Mouse (Mus musculus): ENCODE results near the gene Tango6. TPM values are rescaled to one million over a fixed set of nuclear protein-coding genes. Genes with fewer than 3 reads are reported as not detected.
A peak's percentile ranks its signal among the peaks of the same experiment; 100 is the strongest.
"Not testable (repeated sequence)": the region's sequence is repeated elsewhere in the genome, so short reads cannot be mapped to it uniquely, and the experiment has no call there.

The Tango6 gene
- polyA plus RNA-seq, 1 experiment from 2014 or later: 7.1 TPM

- Histone ChIP-seq H3K4me1 (ENCODE audit: control insufficient read depth in 2 of 2, insufficient read depth in 2 of 2, low read length in 2 of 2) (peaks cover 21 to 32% of the 10 kb centered on the region in 2 experiments), H3K9ac (ENCODE audit: low read length) (peak overlapping the region; percentile 73), H3K27me3 (ENCODE audit: control insufficient read depth, insufficient read depth, low read length) (peaks cover 7% of the 10 kb centered on the region; the same call in 1 of the 2 replicates)
These were observed 189.7 kb downstream of the Tango6 start for GRCm38 (mm10) chr8:106872454-106873034.

GRCm38 (mm10) chr8:106880121-106880707 lies 197.3 kb downstream of the Tango6 start:
- H3K36me3 ChIP-seq (ENCODE audit: control insufficient read depth, insufficient read depth, low read length): peaks cover 77% of the 10 kb centered on the region
- no peaks in the 10 kb centered on the region for H3K27me3 ChIP-seq (ENCODE audit: control insufficient read depth, insufficient read depth, low read length)
- no peak overlapping the region for H3K4me3 ChIP-seq (ENCODE audit: control insufficient read depth in 1 of 2, insufficient read depth in 1 of 2, low read depth in 1 of 2, low read length in 2 of 2)
- H3K9ac ChIP-seq (ENCODE audit: low read length): no peak overlapping the region
- H3K27ac ChIP-seq (replicated peaks in 1 of 2; ENCODE audit: control insufficient read depth in 1 of 2, insufficient read depth in 1 of 2, low read depth in 2 of 2, low read length in 2 of 2): no peak overlapping the region
- ATAC-seq (ENCODE audit: insufficient number of reproducible peaks, insufficient read depth, low FRiP score, low read depth): no peak
- H3K9me3 ChIP-seq (ENCODE audit: control insufficient read depth, low read length): no peaks in the 10 kb centered on the region
- H3K4me1 ChIP-seq (ENCODE audit: control insufficient read depth in 2 of 2, insufficient read depth in 2 of 2, low read length in 2 of 2): peaks cover 8 to 12% of the 10 kb centered on the region in 2 experiments; a peak in 3 of 4 replicates
- WGBS: 86% methylated on average over 8 of the region's 8 CpGs
- no peak overlapping the region for H3K4me2 ChIP-seq (ENCODE audit: low read length)

More at GRCm38 (mm10) chr8:106872454-106873034, 189.7 kb downstream of the Tango6 start:
- Histone ChIP-seq H3K4me3 (ENCODE audit: control insufficient read depth in 1 of 2, insufficient read depth in 1 of 2, low read depth in 1 of 2, low read length in 2 of 2) (peak overlapping the region in 1 of 2 experiments; percentile 58; a peak in 2 of 4 replicates), H3K27ac (replicated peaks in 1 of 2; ENCODE audit: control insufficient read depth in 1 of 2, insufficient read depth in 1 of 2, low read depth in 2 of 2, low read length in 2 of 2) (no peak overlapping the region), H3K36me3 (ENCODE audit: control insufficient read depth, insufficient read depth, low read length) (peaks cover 19% of the 10 kb centered on the region), H3K9me3 (ENCODE audit: control insufficient read depth, low read length) (no peaks in the 10 kb centered on the region), H3K4me2 (ENCODE audit: low read length) (peak overlapping the region; percentile 89)
- WGBS: 15% methylated on average over 8 of the region's 8 CpGs
- ATAC-seq (ENCODE audit: insufficient number of reproducible peaks, insufficient read depth, low FRiP score, low read depth): no peak

DNA sequence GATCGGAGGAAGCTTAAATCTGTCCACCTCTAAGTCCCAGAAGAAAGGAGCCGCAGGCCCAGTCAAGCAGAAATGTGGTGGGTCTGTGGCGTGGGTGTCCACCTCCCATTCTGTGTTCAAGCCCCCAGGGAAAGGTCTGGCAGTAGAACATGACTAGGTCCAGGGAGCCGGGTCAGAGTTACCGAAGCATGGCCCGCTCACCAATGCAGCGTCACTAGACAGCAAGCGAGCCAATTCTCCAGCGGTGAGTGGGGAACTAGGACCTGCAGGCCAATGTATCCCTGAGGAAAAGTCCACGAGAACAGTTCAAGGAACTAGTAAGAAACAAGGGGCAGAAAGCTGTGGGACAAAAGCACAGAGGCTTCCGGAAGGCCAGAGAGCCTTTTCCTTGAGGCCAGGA lies 201.2 kb downstream of the Tango6 start:
- H3K9ac ChIP-seq (ENCODE audit: low read length); ATAC-seq (ENCODE audit: insufficient number of reproducible peaks, insufficient read depth, low FRiP score, low read depth); H3K4me2 ChIP-seq (ENCODE audit: low read length); H3K4me1 ChIP-seq (ENCODE audit: control insufficient read depth in 2 of 2, insufficient read depth in 2 of 2, low read length in 2 of 2); H3K27me3 ChIP-seq (ENCODE audit: control insufficient read depth, insufficient read depth, low read length); H3K27ac ChIP-seq (replicated peaks in 1 of 2; ENCODE audit: control insufficient read depth in 1 of 2, insufficient read depth in 1 of 2, low read depth in 2 of 2, low read length in 2 of 2); H3K9me3 ChIP-seq (ENCODE audit: control insufficient read depth, low read length); H3K4me3 ChIP-seq (ENCODE audit: control insufficient read depth in 1 of 2, insufficient read depth in 1 of 2, low read depth in 1 of 2, low read length in 2 of 2): not testable (repeated sequence)
- peaks cover 76% of the 10 kb centered on the region for H3K36me3 ChIP-seq (ENCODE audit: control insufficient read depth, insufficient read depth, low read length)
- WGBS: 95% methylated on average over 11 of the region's 11 CpGs

DNA sequence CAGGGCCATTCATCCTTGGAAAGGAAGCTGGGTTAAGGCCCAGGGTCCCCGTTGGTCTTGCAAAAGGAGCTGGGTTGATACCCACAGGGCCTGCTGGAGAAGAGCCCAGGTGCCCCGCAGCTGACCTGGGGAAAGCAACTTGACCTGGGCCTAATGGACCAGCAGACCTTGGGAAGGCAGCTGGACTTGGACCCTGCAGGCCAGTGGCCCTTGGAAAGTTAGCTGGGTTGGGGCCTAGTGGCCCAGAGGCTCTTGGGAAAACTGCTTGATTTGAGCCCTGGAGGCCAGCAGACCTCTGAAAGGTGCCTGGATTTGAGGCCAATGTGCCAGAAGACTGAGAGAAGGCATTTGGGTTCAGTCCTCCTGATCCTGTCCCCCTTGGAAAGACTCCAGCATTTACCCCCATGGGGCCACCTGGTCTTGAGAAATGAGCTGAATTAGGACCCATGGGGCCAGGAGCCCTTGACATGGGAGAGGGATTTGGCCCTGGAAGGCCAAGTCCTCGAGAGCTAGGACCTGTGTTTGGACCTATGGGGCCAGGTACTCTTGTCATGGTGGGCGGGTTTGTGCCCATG lies 202.0 kb downstream of the Tango6 start:
- not testable (repeated sequence) for H3K27ac ChIP-seq (replicated peaks in 1 of 2; ENCODE audit: control insufficient read depth in 1 of 2, insufficient read depth in 1 of 2, low read depth in 2 of 2, low read length in 2 of 2); H3K4me2 ChIP-seq (ENCODE audit: low read length); H3K9ac ChIP-seq (ENCODE audit: low read length); H3K4me3 ChIP-seq (ENCODE audit: control insufficient read depth in 1 of 2, insufficient read depth in 1 of 2, low read depth in 1 of 2, low read length in 2 of 2); H3K9me3 ChIP-seq (ENCODE audit: control insufficient read depth, low read length); ATAC-seq (ENCODE audit: insufficient number of reproducible peaks, insufficient read depth, low FRiP score, low read depth); H3K27me3 ChIP-seq (ENCODE audit: control insufficient read depth, insufficient read depth, low read length)
- H3K4me1 ChIP-seq (ENCODE audit: control insufficient read depth in 2 of 2, insufficient read depth in 2 of 2, low read length in 2 of 2): peaks cover 2 to 12% of the 10 kb centered on the region in 2 experiments; a peak in 3 of 4 replicates
- WGBS: 92% methylated on average over 4 of the region's 4 CpGs
- H3K36me3 ChIP-seq (ENCODE audit: control insufficient read depth, insufficient read depth, low read length): peaks cover 67% of the 10 kb centered on the region

GRCm38 (mm10) chr8:106887336-106888189 lies 204.7 kb downstream of the Tango6 start:
- Histone ChIP-seq H3K27ac (replicated peaks in 1 of 2; ENCODE audit: control insufficient read depth in 1 of 2, insufficient read depth in 1 of 2, low read depth in 2 of 2, low read length in 2 of 2) (no peak overlapping the region), H3K9ac (ENCODE audit: low read length) (no peak overlapping the region), H3K4me2 (ENCODE audit: low read length) (no peak overlapping the region), H3K36me3 (ENCODE audit: control insufficient read depth, insufficient read depth, low read length) (peaks cover 44% of the 10 kb centered on the region), H3K4me1 (ENCODE audit: control insufficient read depth in 2 of 2, insufficient read depth in 2 of 2, low read length in 2 of 2) (peaks cover 2 to 23% of the 10 kb centered on the region in 2 experiments; a peak in 3 of 4 replicates), H3K4me3 (ENCODE audit: control insufficient read depth in 1 of 2, insufficient read depth in 1 of 2, low read depth in 1 of 2, low read length in 2 of 2) (no peak overlapping the region), H3K9me3 (ENCODE audit: control insufficient read depth, low read length) (no peaks in the 10 kb centered on the region), H3K27me3 (ENCODE audit: control insufficient read depth, insufficient read depth, low read length) (no peaks in the 10 kb centered on the region)
- WGBS: 42% methylated on average over 5 of the region's 5 CpGs
- no peak for ATAC-seq (ENCODE audit: insufficient number of reproducible peaks, insufficient read depth, low FRiP score, low read depth)

DNA sequence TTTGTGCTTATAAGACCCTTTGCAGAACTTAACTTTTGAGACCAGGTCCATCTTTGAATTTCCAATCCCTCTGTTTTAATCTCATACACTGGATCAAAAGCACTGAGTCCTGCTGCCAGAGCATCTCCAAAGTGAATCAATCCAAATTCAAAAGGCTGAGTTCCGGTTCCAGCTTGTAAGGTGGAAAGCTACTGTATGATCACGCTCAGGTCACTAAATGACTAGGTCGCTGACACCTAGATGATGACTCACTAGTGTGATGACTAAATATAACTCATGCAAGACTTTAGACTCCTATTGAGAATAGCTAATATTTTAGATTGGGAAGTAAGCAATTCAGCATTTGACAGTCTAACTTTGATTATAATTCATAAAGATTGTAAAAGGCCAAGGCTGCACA lies 205.9 kb downstream of the Tango6 start:
- H3K27me3 ChIP-seq (ENCODE audit: control insufficient read depth, insufficient read depth, low read length): no peaks in the 10 kb centered on the region
- H3K27ac ChIP-seq (replicated peaks in 1 of 2; ENCODE audit: control insufficient read depth in 1 of 2, insufficient read depth in 1 of 2, low read depth in 2 of 2, low read length in 2 of 2): peak overlapping the region in 1 of 2 experiments; percentile 43; a peak in 1 of 4 replicates
- H3K9me3 ChIP-seq (ENCODE audit: control insufficient read depth, low read length): no peaks in the 10 kb centered on the region
- 45% methylated on average over 3 of the region's 3 CpGs for WGBS
- H3K36me3 ChIP-seq (ENCODE audit: control insufficient read depth, insufficient read depth, low read length): peaks cover 32% of the 10 kb centered on the region
- H3K4me1 ChIP-seq (ENCODE audit: control insufficient read depth in 2 of 2, insufficient read depth in 2 of 2, low read length in 2 of 2): peaks cover 2 to 23% of the 10 kb centered on the region in 2 experiments; a peak in 3 of 4 replicates
- H3K4me3 ChIP-seq (ENCODE audit: control insufficient read depth in 1 of 2, insufficient read depth in 1 of 2, low read depth in 1 of 2, low read length in 2 of 2): no peak overlapping the region
- ATAC-seq (ENCODE audit: insufficient number of reproducible peaks, insufficient read depth, low FRiP score, low read depth): no peak
- no peak overlapping the region for H3K4me2 ChIP-seq (ENCODE audit: low read length)
- H3K9ac ChIP-seq (ENCODE audit: low read length): no peak overlapping the region; the same call in 1 of the 2 replicates

DNA sequence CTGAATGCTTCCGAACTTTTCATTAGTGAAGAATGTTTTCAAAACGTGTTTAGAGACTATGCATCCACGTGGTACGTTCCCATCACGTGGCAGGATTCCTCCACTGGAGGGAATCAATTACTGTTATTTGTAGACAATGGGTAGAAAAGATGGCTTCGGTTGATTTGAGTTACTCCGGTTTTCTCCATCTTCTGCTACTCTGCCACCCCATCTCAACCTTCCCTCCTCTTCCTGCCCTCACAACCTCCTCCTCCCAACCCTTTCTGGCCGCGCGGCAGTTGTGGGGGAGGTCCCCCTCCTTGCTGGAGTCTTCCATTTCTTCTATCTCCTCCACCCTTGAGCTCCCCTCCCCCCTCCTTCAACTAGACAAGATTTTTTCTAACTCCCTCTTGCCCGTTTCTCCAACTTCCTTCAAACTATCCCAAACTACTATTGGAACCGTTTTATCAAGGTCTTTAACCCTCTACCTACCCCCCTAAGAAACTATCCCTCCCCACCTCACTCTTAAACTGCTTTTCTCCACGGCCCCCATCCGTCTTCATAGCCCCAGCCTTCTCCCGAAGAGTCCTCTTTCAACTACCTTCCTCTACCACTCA lies 209.4 kb downstream of the Tango6 start:
- peak overlapping the region; percentile 98 for H3K9ac ChIP-seq (ENCODE audit: low read length)
- peak overlapping the region; percentile 58 to 90 for H3K4me3 ChIP-seq (ENCODE audit: control insufficient read depth in 1 of 2, insufficient read depth in 1 of 2, low read depth in 1 of 2, low read length in 2 of 2)
- peak overlapping the region; percentile 70 for H3K4me2 ChIP-seq (ENCODE audit: low read length)
- no peaks in the 10 kb centered on the region for H3K9me3 ChIP-seq (ENCODE audit: control insufficient read depth, low read length)
- no peak for ATAC-seq (ENCODE audit: insufficient number of reproducible peaks, insufficient read depth, low FRiP score, low read depth)
- peak overlapping the region; percentile 85 to 94 for H3K27ac ChIP-seq (replicated peaks in 1 of 2; ENCODE audit: control insufficient read depth in 1 of 2, insufficient read depth in 1 of 2, low read depth in 2 of 2, low read length in 2 of 2)
- WGBS: 2% methylated on average over 15 of the region's 15 CpGs
- no peaks in the 10 kb centered on the region for H3K27me3 ChIP-seq (ENCODE audit: control insufficient read depth, insufficient read depth, low read length)
- H3K4me1 ChIP-seq (ENCODE audit: control insufficient read depth in 2 of 2, insufficient read depth in 2 of 2, low read length in 2 of 2): peaks cover 2 to 29% of the 10 kb centered on the region in 2 experiments; a peak in 3 of 4 replicates
- H3K36me3 ChIP-seq (ENCODE audit: control insufficient read depth, insufficient read depth, low read length): peaks cover 25% of the 10 kb centered on the region
